Mouse (Mus musculus) erythroblast, embryonic 14.5 days (primary cell): ENCODE results near the gene Iqcc. TPM values are rescaled to one million over a fixed set of nuclear protein-coding genes. Genes with fewer than 3 reads are reported as not detected.

ENCODE experiments used
- H3K27me3 ChIP-seq: 2 replicates; pipeline ENCODE4 v1.6.1; 2012; ENCODE audit warnings: inconsistent platforms; ENCODE audit not compliant: control insufficient read depth
- H3K36me3 ChIP-seq: 2 replicates; pipeline ENCODE4 v1.6.1; 2012; ENCODE audit warnings: mild to moderate bottlenecking, inconsistent platforms; ENCODE audit not compliant: control insufficient read depth
- H3K4me1 ChIP-seq: 2 replicates; pipeline ENCODE4 v1.6.1; 2012; ENCODE audit warnings: inconsistent platforms; ENCODE audit not compliant: control insufficient read depth
- H3K4me3 ChIP-seq: replicated peaks from 2 replicates; pipeline ENCODE3; 2012; ENCODE audit warnings: moderate library complexity, mild to moderate bottlenecking, inconsistent platforms
- H3K9me3 ChIP-seq: 2 replicates; pipeline ENCODE4 v1.6.1; 2012; ENCODE audit warnings: low read length, inconsistent platforms, mixed read lengths; ENCODE audit not compliant: control insufficient read depth
- GATA1 ChIP-seq: IDR thresholded peaks from 2 replicates; pipeline ENCODE4 v1.6.1; 2012; ENCODE audit warnings: low read length, inconsistent platforms, mixed read lengths
- TAL1 ChIP-seq: IDR thresholded peaks from 3 replicates; pipeline ENCODE4 v1.6.1; 2012; ENCODE audit warnings: low read length, inconsistent platforms, mixed read lengths
- polyA plus RNA-seq: library from polyadenylated mRNA; stranded (reverse); fragments of >175 nt; gene quantifications from 2 replicates; pipeline ENCODE4 v1.2.3, GENCODE M21; 2012

The Iqcc gene
- polyA plus RNA-seq, 1 experiment, result 0.09 TPM

DNA sequence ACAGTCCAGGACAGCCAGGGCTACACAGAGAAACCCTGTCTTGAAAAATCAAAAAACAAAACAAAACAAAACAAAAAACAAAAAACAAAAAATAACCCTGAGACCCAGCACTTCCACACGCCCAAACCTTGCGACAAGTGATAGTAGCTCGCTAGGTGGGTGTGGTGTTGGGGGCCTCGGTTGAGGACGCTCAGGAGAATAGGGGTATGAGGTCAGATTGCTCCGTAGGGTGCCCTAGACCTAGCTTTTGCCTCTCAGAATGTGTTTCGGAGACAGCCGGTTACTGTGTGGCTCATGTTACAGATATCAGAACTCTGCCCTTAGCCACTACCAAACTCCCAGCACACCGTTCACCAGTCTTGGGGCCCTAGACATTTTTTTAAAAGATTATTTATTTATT is 33.1 kb downstream of the Iqcc start:
- peak overlapping the region; percentile 63 for H3K4me3 ChIP-seq
- H3K4me1 ChIP-seq, result peaks cover 39% of the 10 kb centered on the region
- no peak for TF ChIP-seq TAL1
- no peak for TF ChIP-seq GATA1
- no peaks in the 10 kb centered on the region for H3K9me3 ChIP-seq
- no peaks in the 10 kb centered on the region for H3K27me3 ChIP-seq
- peaks cover 14% of the 10 kb centered on the region for H3K36me3 ChIP-seq

- H3K27me3 ChIP-seq, result no peaks in the 10 kb centered on the region
- H3K9me3 ChIP-seq, result no peaks in the 10 kb centered on the region
- peaks cover 37% of the 10 kb centered on the region for H3K4me1 ChIP-seq
- peaks cover 7% of the 10 kb centered on the region for H3K36me3 ChIP-seq
- peak overlapping the region; percentile 63 for H3K4me3 ChIP-seq
- TF ChIP-seq GATA1 (no peak), TAL1 (no peak)
Measured at GRCm38 (mm10) chr4:129584884-129585608, 33.9 kb downstream of the Iqcc start.

DNA sequence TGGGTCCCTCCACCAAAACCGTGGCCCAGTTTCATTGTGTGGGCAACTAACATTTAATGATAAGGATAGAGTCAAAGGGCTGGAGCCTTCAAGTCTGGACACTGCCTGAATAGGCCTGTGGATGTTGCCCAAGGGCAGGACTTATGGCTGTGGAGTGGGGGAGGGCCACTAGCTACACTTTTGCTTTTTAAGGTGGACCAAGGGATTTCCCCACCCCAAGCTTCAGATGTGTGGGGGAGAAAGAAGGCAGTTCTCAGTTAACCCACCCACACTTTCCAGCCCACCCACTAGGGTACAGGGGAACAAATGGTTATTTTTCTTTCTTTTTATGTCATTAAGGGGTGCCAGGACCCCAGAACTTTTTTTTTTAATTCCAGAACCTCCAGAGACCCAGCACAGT is 34.5 kb downstream of the Iqcc start:
- Histone ChIP-seq H3K4me3 (no peak overlapping the region), H3K4me1 (peaks cover 31% of the 10 kb centered on the region), H3K27me3 (no peaks in the 10 kb centered on the region), H3K36me3 (peaks cover 3% of the 10 kb centered on the region), H3K9me3 (no peaks in the 10 kb centered on the region)
- no peak for TF ChIP-seq GATA1
- TF ChIP-seq TAL1, result no peak

DNA sequence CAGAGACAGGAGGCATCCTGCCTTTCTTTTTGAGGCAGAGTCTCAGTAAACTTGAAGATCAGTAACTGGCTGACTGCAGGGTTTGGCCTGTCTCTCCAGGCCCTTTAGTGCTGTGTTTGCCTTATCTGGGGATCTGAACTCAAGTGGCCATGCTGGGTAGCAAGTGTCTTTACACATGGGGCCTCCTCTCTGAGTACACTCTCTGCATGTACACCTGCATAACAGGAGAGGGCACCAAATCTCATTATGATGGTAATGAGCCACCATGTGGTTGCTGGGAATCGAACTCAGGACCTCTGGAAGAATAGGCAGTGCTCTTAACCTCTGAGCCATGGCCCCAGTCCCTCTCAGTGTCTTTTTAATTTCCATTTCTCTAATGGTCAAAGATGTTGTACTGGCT is 36.6 kb downstream of the Iqcc start:
- Histone ChIP-seq H3K36me3 (no peaks in the 10 kb centered on the region), H3K4me1 (peaks cover 18% of the 10 kb centered on the region), H3K9me3 (no peaks in the 10 kb centered on the region), H3K27me3 (peaks cover 11% of the 10 kb centered on the region), H3K4me3 (no peak overlapping the region)
- peak; percentile 43 for TF ChIP-seq GATA1
- TF ChIP-seq TAL1, result no peak

DNA sequence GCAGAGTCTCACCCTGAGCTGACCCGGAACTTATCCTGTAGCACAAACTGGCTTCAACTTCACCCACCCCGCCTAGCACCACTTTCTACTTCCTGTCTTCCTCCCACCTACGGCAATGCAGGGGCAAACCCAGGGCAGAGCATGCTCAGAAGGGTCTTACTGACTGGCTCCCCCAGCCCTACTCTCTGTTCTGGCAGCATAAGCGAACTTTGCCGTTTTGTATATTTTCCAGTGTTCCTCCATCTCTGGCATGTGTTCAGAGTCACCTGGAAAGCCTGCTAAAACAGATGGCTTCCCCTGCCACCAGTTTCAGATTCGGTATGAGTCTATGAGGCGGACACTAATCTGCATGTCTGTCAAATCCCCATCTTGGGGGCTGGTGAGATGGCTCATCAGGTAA is 38.6 kb downstream of the Iqcc start:
- Histone ChIP-seq H3K27me3 (peaks cover 25% of the 10 kb centered on the region), H3K4me3 (no peak overlapping the region), H3K9me3 (no peaks in the 10 kb centered on the region), H3K4me1 (peaks cover 20% of the 10 kb centered on the region), H3K36me3 (no peaks in the 10 kb centered on the region)
- no peak for TF ChIP-seq GATA1
- TF ChIP-seq TAL1, result no peak

DNA sequence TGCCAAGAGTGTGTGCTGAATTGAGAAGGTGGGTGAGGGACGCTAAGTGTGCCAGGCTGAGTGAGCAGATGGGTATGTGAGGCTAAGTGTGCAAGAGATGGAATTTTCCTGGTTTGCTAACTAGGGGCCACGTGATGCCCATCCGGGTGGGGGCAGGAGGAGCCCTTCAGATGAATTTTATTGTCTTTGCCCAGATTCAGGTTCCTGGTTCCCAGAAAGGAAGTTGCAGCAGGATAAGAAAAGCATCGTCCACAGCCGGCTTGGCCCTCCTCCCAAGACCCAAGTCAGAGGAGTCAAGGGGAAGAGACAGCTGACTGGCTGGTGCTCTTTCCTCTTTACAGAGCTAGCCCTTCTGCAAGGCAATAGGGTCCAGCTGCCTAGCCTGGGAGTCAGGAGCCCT is 40.4 kb downstream of the Iqcc start, which contains the start of gene Fam167b:
Gene Fam167b, minus strand, starts transcription at position 84 of the 400 bp plus-strand sequence.
- Histone ChIP-seq H3K4me1 (peaks cover 16% of the 10 kb centered on the region), H3K9me3 (no peaks in the 10 kb centered on the region), H3K36me3 (no peaks in the 10 kb centered on the region), H3K4me3 (no peak within 1 kb of the TSS), H3K27me3 (peaks cover 32% of the 10 kb centered on the region)
- TF ChIP-seq GATA1, result no peak
- no peak for TF ChIP-seq TAL1

- Histone ChIP-seq H3K36me3 (no peaks in the 10 kb centered on the region), H3K4me1 (peaks cover 16% of the 10 kb centered on the region), H3K4me3 (no peak overlapping the region), H3K27me3 (peaks cover 40% of the 10 kb centered on the region), H3K9me3 (no peaks in the 10 kb centered on the region)
- TF ChIP-seq TAL1 (no peak), GATA1 (no peak)
Measured at GRCm38 (mm10) chr4:129577688-129578087, 41.2 kb downstream of the Iqcc start.

DNA sequence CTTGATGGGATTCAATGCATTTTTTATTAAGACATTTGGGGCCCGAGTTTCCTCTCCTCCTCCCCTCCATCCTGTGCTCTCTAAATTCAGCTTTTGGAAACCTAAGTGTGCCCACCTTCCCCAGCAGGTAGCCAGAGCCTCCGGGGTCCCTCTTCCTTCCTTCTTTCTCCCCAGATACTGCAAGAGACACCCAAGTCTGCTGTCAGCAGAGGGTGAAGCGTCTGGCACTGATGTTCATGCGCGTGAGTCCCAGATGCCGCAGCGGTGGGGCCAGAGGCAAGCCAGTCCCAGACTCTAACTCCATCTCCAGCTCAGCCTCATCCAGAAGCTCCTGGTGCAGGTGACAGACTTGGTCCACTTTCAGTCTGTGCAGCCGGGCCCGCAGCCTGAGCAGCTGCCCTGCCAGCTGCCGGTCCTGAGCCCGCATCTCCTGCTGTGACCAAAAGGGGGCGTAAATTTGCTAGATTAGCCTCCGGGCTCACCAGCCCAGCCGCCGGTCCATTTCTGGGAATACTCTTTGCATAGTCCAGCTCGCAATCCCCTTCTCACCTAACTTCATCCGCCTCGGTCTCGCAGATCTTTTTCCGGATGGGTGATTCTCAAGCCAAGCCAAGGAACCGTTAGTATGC is 41.9 kb downstream of the Iqcc start:
- Histone ChIP-seq H3K4me1 (peaks cover 14% of the 10 kb centered on the region), H3K4me3 (no peak overlapping the region)
- TF ChIP-seq GATA1, result no peak
- no peak for TF ChIP-seq TAL1

GRCm38 (mm10) chr4:129575171-129575844 is 43.6 kb downstream of the Iqcc start:
- Histone ChIP-seq H3K4me3 (no peak overlapping the region), H3K27me3 (peaks cover 42% of the 10 kb centered on the region)

More for the DNA sequence above, 41.9 kb downstream of the Iqcc start:
- Histone ChIP-seq H3K9me3 (no peaks in the 10 kb centered on the region), H3K36me3 (no peaks in the 10 kb centered on the region), H3K27me3 (peaks cover 42% of the 10 kb centered on the region)

More at GRCm38 (mm10) chr4:129575171-129575844, 43.6 kb downstream of the Iqcc start:
- TF ChIP-seq GATA1 (no peak), TAL1 (no peak)
- Histone ChIP-seq H3K36me3 (no peaks in the 10 kb centered on the region), H3K4me1 (peaks cover 12% of the 10 kb centered on the region), H3K9me3 (no peaks in the 10 kb centered on the region)
